Mouse (Mus musculus) adrenal gland, postnatal 4 days (tissue): ENCODE measurements at regions not wholly inside any gene's neighbourhood (a gene's known extent, or its start where the extent isn't known, plus 50 kb on each side); places are given as distances from the start of the nearest gene placed in this dataset.

Source experiments
- DNase-seq, 2 experiments: peaks; one replicate each; pipeline ENCODE4 v3.0.0; 2021 to 2022; ENCODE audit warnings: low spot score in 2 of 2, mixed read lengths in 2 of 2

- DNase-seq = no peak
These were observed 119.8 kb upstream of the Gnao1 start for GRCm38 (mm10) chr8:93689832-93690471.

GRCm38 (mm10) chr8:93691375-93691774 lies 118.4 kb upstream of the Gnao1 start:
- DNase-seq = no peak

- DNase-seq = no peak
These were observed 117.9 kb upstream of the Gnao1 start for GRCm38 (mm10) chr8:93691826-93692225.

- no peak for DNase-seq
These were observed 112.6 kb upstream of the Gnao1 start for GRCm38 (mm10) chr8:93697206-93697605.

- no peak for DNase-seq
These were observed 111.3 kb upstream of the Gnao1 start for GRCm38 (mm10) chr8:93698508-93698907.

GRCm38 (mm10) chr8:93701391-93701790 lies 108.4 kb upstream of the Gnao1 start:
- DNase-seq = no peak

- DNase-seq = no peak
These were observed 97.6 kb upstream of the Gnao1 start for GRCm38 (mm10) chr8:93712066-93712706.

GRCm38 (mm10) chr8:93713221-93713620 lies 96.5 kb upstream of the Gnao1 start:
- no peak for DNase-seq

- no peak for DNase-seq
These were observed 84.8 kb upstream of the Gnao1 start for GRCm38 (mm10) chr8:93724896-93725489.

GRCm38 (mm10) chr8:93729124-93729930 lies 80.4 kb upstream of the Gnao1 start:
- DNase-seq = no peak

- no peak for DNase-seq
These were observed 78.7 kb upstream of the Gnao1 start for GRCm38 (mm10) chr8:93730738-93731700.

- DNase-seq = no peak
These were observed 74.9 kb upstream of the Gnao1 start for GRCm38 (mm10) chr8:93734818-93735217.

GRCm38 (mm10) chr8:93740281-93740680 lies 69.5 kb upstream of the Gnao1 start:
- no peak for DNase-seq

GRCm38 (mm10) chr8:93748720-93749119 lies 61.0 kb upstream of the Gnao1 start:
- DNase-seq = no peak

GRCm38 (mm10) chr8:93750921-93751320 lies 58.8 kb upstream of the Gnao1 start:
- DNase-seq = no peak

- no peak for DNase-seq
These were observed 53.8 kb upstream of the Gnao1 start for GRCm38 (mm10) chr8:93755981-93756380.
